Mouse (Mus musculus) lung, adult 18-20 months (tissue): ENCODE measurements at regions not wholly inside any gene's neighbourhood (a gene's known extent, or its start where the extent isn't known, plus 50 kb on each side); places are given as distances from the start of the nearest gene placed in this dataset.

ENCODE experiments used
- DNase-seq, 2 experiments: peaks; one replicate each; pipeline ENCODE4 v3.0.0; 2022; ENCODE audit warnings: mixed read lengths in 2 of 2

GRCm38 (mm10) chr11:111444791-111445190 lies 378.8 kb downstream of the Kcnj2 start:
- DNase-seq = peak in 1 of 2 experiments; percentile 33

GRCm38 (mm10) chr11:111445764-111446163 lies 379.8 kb downstream of the Kcnj2 start:
- no peak for DNase-seq

- no peak for DNase-seq
Measured at GRCm38 (mm10) chr11:111450811-111451494, 385.0 kb downstream of the Kcnj2 start.

- DNase-seq = no peak
Measured at GRCm38 (mm10) chr11:111460046-111460445, 394.1 kb downstream of the Kcnj2 start.

GRCm38 (mm10) chr11:111484981-111485380 lies 419.0 kb downstream of the Kcnj2 start:
- DNase-seq = no peak

- no peak for DNase-seq
Measured at GRCm38 (mm10) chr11:111512471-111512870, 446.5 kb downstream of the Kcnj2 start.

GRCm38 (mm10) chr11:111522716-111523115 lies 456.8 kb downstream of the Kcnj2 start:
- no peak for DNase-seq

- peak; percentile 27 to 61 for DNase-seq
Measured at GRCm38 (mm10) chr11:111523465-111523864, 457.5 kb downstream of the Kcnj2 start.

GRCm38 (mm10) chr11:111526010-111526742 lies 460.2 kb downstream of the Kcnj2 start:
- DNase-seq = no peak

GRCm38 (mm10) chr11:111529591-111529990 lies 463.6 kb downstream of the Kcnj2 start:
- DNase-seq = no peak

GRCm38 (mm10) chr11:111530912-111531311 lies 464.9 kb downstream of the Kcnj2 start:
- DNase-seq = no peak

- DNase-seq = no peak
Measured at GRCm38 (mm10) chr11:111532457-111532856, 466.5 kb downstream of the Kcnj2 start.

- DNase-seq = peak in 1 of 2 experiments; percentile 32
Measured at GRCm38 (mm10) chr11:111536040-111536836, 470.3 kb downstream of the Kcnj2 start.

GRCm38 (mm10) chr11:111537654-111538053 lies 471.7 kb downstream of the Kcnj2 start:
- peak in 1 of 2 experiments; percentile 36 for DNase-seq

- DNase-seq = no peak
Measured at GRCm38 (mm10) chr11:111539960-111540359, 474.0 kb downstream of the Kcnj2 start.

GRCm38 (mm10) chr11:111545291-111545690 lies 479.3 kb downstream of the Kcnj2 start:
- no peak for DNase-seq

- DNase-seq = no peak
Measured at GRCm38 (mm10) chr11:111555131-111555530, 489.2 kb downstream of the Kcnj2 start.

GRCm38 (mm10) chr11:111555615-111556014 lies 489.7 kb downstream of the Kcnj2 start:
- DNase-seq = no peak

GRCm38 (mm10) chr11:111558302-111559140 lies 492.6 kb downstream of the Kcnj2 start:
- no peak for DNase-seq

GRCm38 (mm10) chr11:111563171-111563570 lies 497.2 kb downstream of the Kcnj2 start:
- no peak for DNase-seq

- no peak for DNase-seq
Measured at GRCm38 (mm10) chr11:111568041-111568440, 502.1 kb downstream of the Kcnj2 start.

GRCm38 (mm10) chr11:111568876-111569275 lies 502.9 kb downstream of the Kcnj2 start:
- no peak for DNase-seq
